Mouse (Mus musculus): ENCODE results near the gene Trim5. TPM values are rescaled to one million over a fixed set of nuclear protein-coding genes. Genes with fewer than 3 reads are reported as not detected.

The Trim5 gene
- polyA plus RNA-seq, 1 experiment = 2.7 TPM

Other genes with a start within 250 kb of the Trim5 start
- not detected in 2 replicates for gene Olfr642, start 235.4 kb downstream of the Trim5 start, polyA plus RNA-seq (2012; rRNA removed)
- gene 4930516K23Rik, start 226.6 kb downstream of the Trim5 start, polyA plus RNA-seq (2012; rRNA removed) = not detected in 2 replicates
- gene Olfr644, start 216.2 kb downstream of the Trim5 start, polyA plus RNA-seq (2012; rRNA removed) = not detected in 2 replicates
- not detected in 2 replicates for gene Olfr645, start 202.6 kb downstream of the Trim5 start, polyA plus RNA-seq (2012; rRNA removed)
- gene Olfr646, start 183.2 kb downstream of the Trim5 start, polyA plus RNA-seq (2012; rRNA removed) = not detected in 2 replicates
- gene Ubqln5, start 158.3 kb downstream of the Trim5 start, polyA plus RNA-seq (2012; rRNA removed) = not detected in 2 replicates
- gene Olfr643, start 150.7 kb downstream of the Trim5 start, polyA plus RNA-seq (2012; rRNA removed) = not detected in 2 replicates
- not detected in 2 replicates for gene Ubqln3, start 144.8 kb downstream of the Trim5 start, polyA plus RNA-seq (2012; rRNA removed)
- gene Ubqlnl, start 137.5 kb downstream of the Trim5 start, polyA plus RNA-seq (2012; rRNA removed) = not detected in 2 replicates
- not detected in 2 replicates for gene Olfm5, start 123.3 kb downstream of the Trim5 start, polyA plus RNA-seq (2012; rRNA removed)
- 0.03 and 0.07 TPM in 2 replicates for gene Olfr648, start 104.7 kb downstream of the Trim5 start, polyA plus RNA-seq (2012; rRNA removed)
- not detected in 2 replicates for gene Olfr649, start 92.1 kb downstream of the Trim5 start, polyA plus RNA-seq (2012; rRNA removed)
- gene Trim6, start 69.3 kb downstream of the Trim5 start, polyA plus RNA-seq (2012; rRNA removed) = 0.62 and 0.98 TPM in 2 replicates
- gene Trim34a, start 43.6 kb downstream of the Trim5 start, polyA plus RNA-seq (2012; rRNA removed) = 16.2 and 16.7 TPM in 2 replicates
- gene Trim12a, start 27.4 kb upstream of the Trim5 start, polyA plus RNA-seq (2012; rRNA removed) = 20.1 and 25.7 TPM in 2 replicates
- 0.37 and 0.48 TPM in 2 replicates for gene Trim34b, start 41.4 kb upstream of the Trim5 start, polyA plus RNA-seq (2012; rRNA removed)
- 11.9 and 14.2 TPM in 2 replicates for gene Trim12c, start 65.3 kb upstream of the Trim5 start, polyA plus RNA-seq (2012; rRNA removed)
- 0.29 and 0.32 TPM in 2 replicates for gene Trim30b, start 81.8 kb upstream of the Trim5 start, polyA plus RNA-seq (2012; rRNA removed)
- 0.29 and 0.34 TPM in 2 replicates for gene Trim30c, start 112.7 kb upstream of the Trim5 start, polyA plus RNA-seq (2012; rRNA removed)
- gene Trim30a, start 177.1 kb upstream of the Trim5 start, polyA plus RNA-seq (2012; rRNA removed) = 11.3 and 12.1 TPM in 2 replicates
- 7.9 and 8.7 TPM in 2 replicates for gene Trim30d, start 219.8 kb upstream of the Trim5 start, polyA plus RNA-seq (2012; rRNA removed)

All from urinary bladder, adult 2 months (tissue).